Mouse (Mus musculus): ENCODE data around the gene C1galt1. TPM values are rescaled to one million over a fixed set of nuclear protein-coding genes. Genes with fewer than 3 reads are reported as not detected.

The C1galt1 gene
- polyA plus RNA-seq, 1 experiment from 2014 or later = 5.0 TPM

GRCm38 (mm10) chr6:7881595-7882128 lies 37.0 kb downstream of the C1galt1 start:
- Histone ChIP-seq H3K9ac (ENCODE audit: low read length) (no peak overlapping the region), H3K4me2 (ENCODE audit: low read depth) (no peak overlapping the region), H3K4me1 (ENCODE audit: control insufficient read depth, insufficient read depth, low read length) (no peaks in the 10 kb centered on the region), H3K4me3 (ENCODE audit: low read depth, low read length) (no peak overlapping the region), H3K9me3 (ENCODE audit: control insufficient read depth, low read length) (no peaks in the 10 kb centered on the region), H3K27ac (ENCODE audit: low read depth, low read length) (no peak overlapping the region), H3K27me3 (ENCODE audit: control insufficient read depth, insufficient read depth, low read length) (no peaks in the 10 kb centered on the region), H3K36me3 (ENCODE audit: control insufficient read depth, insufficient read depth, low read length) (no peaks in the 10 kb centered on the region)
- ATAC-seq (ENCODE audit: insufficient read depth, low FRiP score, low TSS enrichment) (no peak), DNase-seq (ENCODE audit: low spot score) (no peak)
- WGBS = 67% methylated on average over 1 of the region's 1 CpGs

GRCm38 (mm10) chr6:7882520-7882919 lies 37.9 kb downstream of the C1galt1 start:
- Histone ChIP-seq H3K27ac (ENCODE audit: low read depth, low read length) (no peak overlapping the region), H3K4me2 (ENCODE audit: low read depth) (no peak overlapping the region), H3K9ac (ENCODE audit: low read length) (no peak overlapping the region), H3K36me3 (ENCODE audit: control insufficient read depth, insufficient read depth, low read length) (no peaks in the 10 kb centered on the region), H3K9me3 (ENCODE audit: control insufficient read depth, low read length) (no peaks in the 10 kb centered on the region), H3K4me1 (ENCODE audit: control insufficient read depth, insufficient read depth, low read length) (no peaks in the 10 kb centered on the region), H3K4me3 (ENCODE audit: low read depth, low read length) (no peak overlapping the region), H3K27me3 (ENCODE audit: control insufficient read depth, insufficient read depth, low read length) (no peaks in the 10 kb centered on the region)
- DNase-seq (ENCODE audit: low spot score) (no peak), ATAC-seq (ENCODE audit: insufficient read depth, low FRiP score, low TSS enrichment) (no peak)
- WGBS = 85% methylated on average over 13 of the region's 13 CpGs

- Histone ChIP-seq H3K9me3 (ENCODE audit: control insufficient read depth, low read length) (no peaks in the 10 kb centered on the region), H3K4me1 (ENCODE audit: control insufficient read depth, insufficient read depth, low read length) (no peaks in the 10 kb centered on the region), H3K36me3 (ENCODE audit: control insufficient read depth, insufficient read depth, low read length) (no peaks in the 10 kb centered on the region), H3K4me3 (ENCODE audit: low read depth, low read length) (no peak overlapping the region), H3K27ac (ENCODE audit: low read depth, low read length) (no peak overlapping the region), H3K9ac (ENCODE audit: low read length) (no peak overlapping the region), H3K27me3 (ENCODE audit: control insufficient read depth, insufficient read depth, low read length) (no peaks in the 10 kb centered on the region), H3K4me2 (ENCODE audit: low read depth) (no peak overlapping the region)
- DNase-seq (ENCODE audit: low spot score) (no peak), ATAC-seq (ENCODE audit: insufficient read depth, low FRiP score, low TSS enrichment) (no peak)
- 78% methylated on average over 5 of the region's 5 CpGs for WGBS
These were observed 41.5 kb downstream of the C1galt1 start for GRCm38 (mm10) chr6:7885994-7886684.

- Histone ChIP-seq H3K27me3 (ENCODE audit: control insufficient read depth, insufficient read depth, low read length) (no peaks in the 10 kb centered on the region), H3K9me3 (ENCODE audit: control insufficient read depth, low read length) (no peaks in the 10 kb centered on the region), H3K4me3 (ENCODE audit: low read depth, low read length) (no peak overlapping the region), H3K27ac (ENCODE audit: low read depth, low read length) (no peak overlapping the region), H3K9ac (ENCODE audit: low read length) (no peak overlapping the region), H3K4me1 (ENCODE audit: control insufficient read depth, insufficient read depth, low read length) (no peaks in the 10 kb centered on the region), H3K4me2 (ENCODE audit: low read depth) (no peak overlapping the region), H3K36me3 (ENCODE audit: control insufficient read depth, insufficient read depth, low read length) (no peaks in the 10 kb centered on the region)
- WGBS = 82% methylated on average over 2 of the region's 2 CpGs
- ATAC-seq (ENCODE audit: insufficient read depth, low FRiP score, low TSS enrichment) (no peak), DNase-seq (ENCODE audit: low spot score) (no peak)
These were observed 42.0 kb downstream of the C1galt1 start for GRCm38 (mm10) chr6:7886685-7887004.

DNA sequence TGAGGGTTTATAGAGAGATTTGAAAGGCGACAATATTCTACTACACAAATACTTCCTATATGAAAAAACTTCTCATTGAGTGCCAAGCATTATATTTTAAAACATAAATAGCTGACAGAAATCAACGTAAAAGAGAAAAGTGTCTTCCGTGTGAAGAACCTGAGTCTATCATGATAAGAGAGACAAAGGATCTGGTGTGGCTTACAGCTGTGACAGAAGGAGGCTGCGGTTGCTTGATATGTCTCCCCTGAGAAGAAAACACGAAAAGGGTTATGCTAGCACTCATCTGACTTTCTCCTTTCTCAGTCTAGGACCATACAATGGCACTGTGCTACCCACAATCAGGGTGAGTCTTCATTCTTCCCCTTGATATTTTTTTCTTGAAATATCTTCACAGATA lies 51.7 kb downstream of the C1galt1 start:
- ATAC-seq (ENCODE audit: insufficient read depth, low FRiP score, low TSS enrichment) (no peak), DNase-seq (ENCODE audit: low spot score) (no peak)
- H3K9ac ChIP-seq (ENCODE audit: low read length) = no peak overlapping the region
- no peak overlapping the region for H3K27ac ChIP-seq (ENCODE audit: low read depth, low read length)
- no peak overlapping the region for H3K4me3 ChIP-seq (ENCODE audit: low read depth, low read length)
- H3K9me3 ChIP-seq (ENCODE audit: control insufficient read depth, low read length) = no peaks in the 10 kb centered on the region
- H3K27me3 ChIP-seq (ENCODE audit: control insufficient read depth, insufficient read depth, low read length) = no peaks in the 10 kb centered on the region
- no peaks in the 10 kb centered on the region for H3K4me1 ChIP-seq (ENCODE audit: control insufficient read depth, insufficient read depth, low read length)
- 93% methylated on average over 5 of the region's 5 CpGs for WGBS
- H3K4me2 ChIP-seq (ENCODE audit: low read depth) = no peak overlapping the region
- H3K36me3 ChIP-seq (ENCODE audit: control insufficient read depth, insufficient read depth, low read length) = no peaks in the 10 kb centered on the region

DNA sequence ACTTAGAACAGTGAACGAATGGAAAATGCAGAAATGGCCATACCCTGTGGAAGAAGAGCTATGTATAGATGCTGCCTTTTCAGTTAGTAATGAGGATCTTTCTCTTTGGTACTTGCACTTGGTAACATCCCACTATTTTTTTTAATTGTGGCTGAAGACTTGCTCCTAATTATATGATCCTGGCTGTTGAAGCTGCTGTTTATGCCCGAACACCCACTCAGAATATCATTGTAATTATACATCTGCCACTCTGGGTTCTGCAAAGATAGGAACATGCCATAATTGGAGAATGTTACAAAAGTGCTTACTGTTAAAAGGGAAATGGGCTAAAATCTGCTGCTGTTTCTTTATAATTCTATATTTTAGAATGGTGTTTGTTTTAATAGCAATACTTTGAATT lies 67.4 kb downstream of the C1galt1 start:
- Histone ChIP-seq H3K9me3 (ENCODE audit: control insufficient read depth, low read length) (no peaks in the 10 kb centered on the region), H3K4me1 (ENCODE audit: control insufficient read depth, insufficient read depth, low read length) (no peaks in the 10 kb centered on the region), H3K9ac (ENCODE audit: low read length) (no peak overlapping the region), H3K27me3 (ENCODE audit: control insufficient read depth, insufficient read depth, low read length) (no peaks in the 10 kb centered on the region), H3K4me2 (ENCODE audit: low read depth) (no peak overlapping the region), H3K36me3 (ENCODE audit: control insufficient read depth, insufficient read depth, low read length) (no peaks in the 10 kb centered on the region), H3K4me3 (ENCODE audit: low read depth, low read length) (no peak overlapping the region), H3K27ac (ENCODE audit: low read depth, low read length) (no peak overlapping the region)
- no peak for ATAC-seq (ENCODE audit: insufficient read depth, low FRiP score, low TSS enrichment)
- no peak for DNase-seq (ENCODE audit: low spot score)
- 89% methylated on average over 2 of the region's 2 CpGs for WGBS

Other genes with a start within 250 kb of the C1galt1 start
- 63.4 and 66.4 TPM in 2 replicates for gene Asns, start 151.6 kb upstream of the C1galt1 start, polyA plus RNA-seq (2014; fragmentation: Nextera tagmentation; extraction: Ambion mirVana)